Mouse (Mus musculus) bone marrow, adult 2 months (tissue): ENCODE data around the gene Myrfl.

Experiments used
- CTCF ChIP-seq: fragments of 200-500 bp; IDR thresholded peaks from 2 replicates; pipeline ENCODE4 v1.5.1; 2011; ENCODE audit warnings: low read length, control low read depth; ENCODE audit not compliant: control insufficient read depth, insufficient read depth
- POLR2A ChIP-seq: fragments of 200-500 bp; IDR thresholded peaks from 2 replicates; pipeline ENCODE4 v1.6.1; 2011; ENCODE audit warnings: low read depth, mild to moderate bottlenecking, control low read depth, low read length, borderline replicate concordance; ENCODE audit not compliant: control insufficient read depth

- TF ChIP-seq POLR2A (no peak), CTCF (no peak)
Observed at GRCm38 (mm10) chr10:116827306-116827705, 69.4 kb downstream of the Myrfl start.
